Mouse (Mus musculus): ENCODE results near the gene Zfp651.

Zfp651 gene

DNA sequence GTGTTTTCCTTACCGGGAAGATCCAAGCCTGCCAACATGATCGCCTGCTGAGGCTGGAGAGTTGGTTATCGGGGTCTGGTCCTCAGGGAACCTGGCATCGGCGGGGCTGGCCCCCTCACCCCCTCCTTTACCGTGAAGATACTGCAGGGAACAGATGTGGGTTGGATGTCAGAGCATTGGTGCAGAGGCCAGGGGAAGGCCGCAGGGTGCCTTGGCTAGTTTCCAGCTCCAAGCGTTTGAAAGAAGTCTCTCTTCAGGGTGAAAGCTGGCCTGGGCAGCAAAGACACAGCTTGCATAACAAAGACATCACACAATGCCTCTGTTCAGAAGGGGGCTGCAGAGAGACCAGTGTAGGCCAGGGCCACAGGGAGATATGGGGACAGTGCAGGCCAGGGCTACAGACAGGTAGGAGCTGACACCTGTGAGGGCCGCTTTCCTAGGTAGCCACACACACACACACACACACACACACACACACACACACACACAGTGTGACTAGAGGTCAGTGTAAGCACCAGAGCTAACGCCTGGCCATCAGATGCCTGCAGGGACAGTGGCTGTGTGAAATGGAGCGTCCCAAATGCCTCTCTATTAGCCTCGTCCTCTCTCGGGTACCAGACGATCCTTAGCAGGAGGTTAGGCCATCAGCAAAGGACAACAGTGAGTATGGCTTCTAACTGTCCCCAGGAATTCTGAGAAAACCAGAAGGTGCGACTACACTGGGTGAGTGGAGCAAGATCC lies 51.1 kb downstream of the Zfp651 start:
- peak; percentile 85 for DNase-seq (ENCODE audit: low spot score)

DNA sequence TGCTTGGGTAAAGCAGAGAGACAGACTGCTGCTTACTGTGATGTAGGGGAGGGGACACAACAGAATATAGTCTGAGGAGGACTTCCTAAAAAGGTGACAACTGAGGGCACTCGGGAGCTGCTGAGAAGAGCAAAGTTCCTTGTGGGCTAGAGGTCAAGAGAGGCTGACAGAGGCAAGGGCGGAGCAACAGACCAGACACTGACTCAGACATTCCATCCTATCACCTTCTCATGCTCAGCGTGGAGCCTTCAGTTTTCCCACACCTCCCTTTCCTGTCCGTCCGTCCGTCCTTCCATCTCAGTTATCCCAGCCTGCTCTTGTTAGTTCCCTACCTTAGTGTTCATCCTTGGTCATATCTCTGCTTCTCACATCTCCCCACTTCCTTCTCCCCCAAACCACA lies 56.1 kb downstream of the Zfp651 start:
- no peak for DNase-seq (ENCODE audit: low spot score)

DNA sequence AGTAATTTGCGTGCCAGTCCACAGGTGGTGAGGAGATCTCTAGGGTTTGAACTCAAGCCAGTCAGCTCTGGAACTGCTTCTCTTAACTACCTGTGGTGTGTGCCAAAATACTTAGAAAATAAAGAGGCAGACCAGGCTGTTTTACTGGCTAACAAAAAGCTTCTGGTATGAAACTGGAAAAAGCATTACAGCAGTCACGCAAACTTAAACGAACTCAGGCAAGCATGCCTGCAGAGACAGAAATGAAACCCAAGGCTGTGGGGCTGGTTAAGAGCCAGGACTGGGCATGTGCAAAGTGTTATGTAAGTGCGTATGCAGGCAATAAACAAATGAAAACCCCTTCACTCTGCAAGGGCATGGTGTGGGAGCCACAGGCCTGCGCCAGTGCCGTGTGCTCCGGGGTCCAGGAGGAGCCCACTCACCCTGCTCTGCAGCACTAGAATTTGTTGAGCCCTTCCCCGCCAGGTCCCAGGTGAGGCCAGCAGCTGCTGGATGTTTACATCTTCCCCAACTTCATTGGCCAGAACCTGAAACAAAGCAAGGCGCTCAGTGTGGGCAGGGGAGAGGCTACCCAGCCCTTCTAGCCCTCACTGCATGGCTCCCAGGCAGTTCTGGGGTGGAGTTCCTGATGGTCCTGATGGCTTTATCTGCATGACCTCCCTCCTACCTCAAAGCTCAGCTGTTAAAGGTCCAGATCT lies 60.1 kb downstream of the Zfp651 start:
- DNase-seq (ENCODE audit: low spot score) = peak; percentile 59

DNA sequence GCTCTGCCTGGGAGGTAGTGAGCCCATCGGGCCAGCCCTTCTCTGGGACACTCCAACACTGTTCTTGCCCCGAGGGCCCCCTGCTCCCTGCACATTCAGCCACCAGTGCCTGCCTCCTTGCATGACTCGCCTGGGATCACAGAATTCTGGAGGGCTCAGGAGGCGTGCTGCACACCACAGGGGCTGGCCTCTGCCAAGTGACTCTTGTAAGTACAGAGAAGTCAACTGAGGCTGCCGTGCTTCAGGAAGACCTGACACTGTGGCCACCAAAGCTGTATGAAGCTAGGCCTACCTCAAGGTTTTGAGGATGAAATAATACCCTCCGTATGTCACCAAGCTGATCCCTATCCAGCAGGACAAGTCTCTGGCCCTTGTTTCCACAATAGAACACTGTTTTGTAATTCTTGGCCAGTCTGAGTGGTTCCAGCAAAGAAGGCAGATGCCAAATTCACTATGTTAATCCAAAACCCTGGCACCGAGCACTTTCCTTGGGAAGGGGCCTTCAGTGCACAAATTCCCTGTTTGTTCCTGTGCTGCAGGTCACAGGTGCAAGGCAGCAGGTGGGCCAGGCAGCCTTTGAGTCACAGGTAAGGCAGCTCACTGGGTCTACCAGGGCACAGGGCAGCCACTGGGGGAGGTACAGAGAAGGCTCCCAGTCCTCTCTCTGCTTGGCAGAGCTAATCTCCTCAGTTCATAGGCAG lies 60.8 kb downstream of the Zfp651 start:
- DNase-seq (ENCODE audit: low spot score) = no peak

DNA sequence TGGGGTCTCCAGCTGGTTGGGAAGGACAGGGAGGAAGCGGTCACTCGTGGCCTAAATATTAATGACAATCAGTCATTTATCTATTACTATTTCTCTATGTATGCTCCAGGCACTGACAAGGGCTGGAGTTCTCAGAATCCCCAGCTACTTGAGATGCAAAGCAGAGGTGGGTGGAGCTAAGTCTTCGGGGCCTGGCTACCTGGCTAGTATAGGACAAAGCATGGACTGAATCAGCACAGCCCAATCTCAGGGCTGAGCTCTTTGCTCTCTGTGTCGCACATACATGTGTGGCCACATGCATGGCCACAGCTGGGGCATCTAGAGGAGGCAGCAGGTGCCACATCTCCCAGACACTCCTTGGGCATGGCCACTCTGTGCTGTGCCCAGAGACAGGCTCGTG lies 61.6 kb downstream of the Zfp651 start:
- DNase-seq (ENCODE audit: low spot score) = no peak
